Mouse (Mus musculus) lung, adult 2 months (tissue): ENCODE measurements around the gene Tjp3. TPM values are rescaled to one million over a fixed set of nuclear protein-coding genes. Genes with fewer than 3 reads are reported as not detected.

ENCODE experiments used
- DNase-seq: peaks from one replicate; pipeline ENCODE4 v3.0.0; 2022
- H3K4me1 ChIP-seq: fragments of 200-500 bp; 2 replicates; pipeline ENCODE4 v1.6.1; 2011; ENCODE audit warnings: low read length; ENCODE audit not compliant: control insufficient read depth, insufficient read depth
- H3K4me3 ChIP-seq: fragments of 200-500 bp; replicated peaks from 2 replicates; pipeline ENCODE3; 2011; ENCODE audit warnings: low read depth, mild to moderate bottlenecking, control low read depth, low read length; ENCODE audit errors: extremely low read depth
- CTCF ChIP-seq: fragments of 200-500 bp; IDR thresholded peaks from 2 replicates; pipeline ENCODE4 v1.5.1; 2011; ENCODE audit warnings: mild to moderate bottlenecking, low read length, control low read depth; ENCODE audit not compliant: insufficient read depth
- POLR2A ChIP-seq: fragments of 200-500 bp; IDR thresholded peaks from 2 replicates; pipeline ENCODE4 v1.6.1; 2011; ENCODE audit warnings: low read depth, mild to moderate bottlenecking, control low read depth, low read length, borderline replicate concordance; ENCODE audit errors: extremely low read depth
- WGBS: fragments of 180-500 bp; shearing (Covaris S2); methylation state at CpG from one replicate; pipeline ENCODE4 v1.1.7; 2018; 5-methylcytosine and 5-hydroxymethylcytosine counted together
- polyA plus RNA-seq: library from polyadenylated mRNA; depleted of rRNA; stranded (reverse); fragments of >200 nt; gene quantifications from 2 replicates; pipeline ENCODE4 v1.2.3, GENCODE M21; 2012

Tjp3 gene
- polyA plus RNA-seq, 1 experiment = 27.6 TPM

GRCm38 (mm10) chr10:81240876-81241275 lies 50.5 kb downstream of the Tjp3 start:
- WGBS = 25% methylated on average over 13 of the region's 13 CpGs
- Histone ChIP-seq H3K4me1 (peaks cover 3% of the 10 kb centered on the region; the same call in 1 of the 2 replicates), H3K4me3 (no peak overlapping the region)
- no peak for TF ChIP-seq POLR2A
- TF ChIP-seq CTCF = peak; percentile 65
- peak; percentile 57 for DNase-seq

GRCm38 (mm10) chr10:81238618-81239017 lies 52.8 kb downstream of the Tjp3 start:
- WGBS = 75% methylated on average over 2 of the region's 2 CpGs
- Histone ChIP-seq H3K4me1 (no peaks in the 10 kb centered on the region), H3K4me3 (no peak overlapping the region)
- DNase-seq = no peak
- TF ChIP-seq CTCF = no peak
- no peak for TF ChIP-seq POLR2A

- WGBS = 88% methylated on average over 12 of the region's 12 CpGs
- TF ChIP-seq CTCF (no peak), POLR2A (no peak)
- H3K4me3 ChIP-seq = no peak overlapping the region
Measured at GRCm38 (mm10) chr10:81236471-81237268, 54.7 kb downstream of the Tjp3 start.

GRCm38 (mm10) chr10:81234206-81234605 lies 57.2 kb downstream of the Tjp3 start:
- WGBS = 79% methylated on average over 6 of the region's 6 CpGs
- Histone ChIP-seq H3K4me3 (no peak overlapping the region), H3K4me1 (0 out of 2 replicates have a peak, but pooled peaks cover 2% of the 10 kb centered on the region)
- no peak for DNase-seq
- TF ChIP-seq POLR2A = no peak
- no peak for TF ChIP-seq CTCF

More at GRCm38 (mm10) chr10:81236471-81237268, 54.7 kb downstream of the Tjp3 start:
- DNase-seq = no peak
- 0 out of 2 replicates have a peak, but pooled peaks cover 2% of the 10 kb centered on the region for H3K4me1 ChIP-seq

- 1% methylated on average over 27 of the region's 28 CpGs for WGBS
- DNase-seq = no peak
Measured at GRCm38 (mm10) chr10:81233226-81233585, 58.2 kb downstream of the Tjp3 start.

GRCm38 (mm10) chr10:81232580-81233225 lies 58.7 kb downstream of the Tjp3 start, which contains the start of gene Zfr2:
Gene Zfr2 (plus strand): TSS chr10:81233155.
- peak; percentile 89 for DNase-seq
- TF ChIP-seq CTCF = no peak
- TF ChIP-seq POLR2A = peak; percentile 83; the same call in 1 of the 2 replicates
- 7% methylated on average over 27 of the region's 29 CpGs for WGBS
- Histone ChIP-seq H3K4me3 (peak within 1 kb of the TSS; percentile 66), H3K4me1 (0 out of 2 replicates have a peak, but pooled peaks cover 2% of the 10 kb centered on the region)

More at GRCm38 (mm10) chr10:81233226-81233585, 58.2 kb downstream of the Tjp3 start:
- TF ChIP-seq POLR2A (no peak), CTCF (no peak)
- Histone ChIP-seq H3K4me3 (peak overlapping the region; percentile 66), H3K4me1 (0 out of 2 replicates have a peak, but pooled peaks cover 2% of the 10 kb centered on the region)

GRCm38 (mm10) chr10:81231436-81231835 lies 59.9 kb downstream of the Tjp3 start:
- Histone ChIP-seq H3K4me3 (no peak overlapping the region), H3K4me1 (0 out of 2 replicates have a peak, but pooled peaks cover 2% of the 10 kb centered on the region)
- TF ChIP-seq POLR2A (no peak), CTCF (no peak)
- DNase-seq = no peak
- WGBS = 57% methylated on average over 7 of the region's 7 CpGs

- 10% methylated on average over 27 of the region's 27 CpGs for WGBS
- no peak for TF ChIP-seq POLR2A
- peak; percentile 57 for TF ChIP-seq CTCF
- Histone ChIP-seq H3K4me1 (0 out of 2 replicates have a peak, but pooled peaks cover 2% of the 10 kb centered on the region), H3K4me3 (no peak within 1 kb of the TSS)
- no peak for DNase-seq
Measured at GRCm38 (mm10) chr10:81230438-81231332, 60.7 kb downstream of the Tjp3 start, which contains the start of gene Atcay. Gene Atcay (minus strand): TSS chr10:81230833.
